Mouse (Mus musculus): Measurements from ENCODE around the gene Sgms1. TPM values are rescaled to one million over a fixed set of nuclear protein-coding genes. Genes with fewer than 3 reads are reported as not detected.

Sgms1 gene
- polyA plus RNA-seq, 1 experiment from 2014 or later, result 36.7 TPM

DNA sequence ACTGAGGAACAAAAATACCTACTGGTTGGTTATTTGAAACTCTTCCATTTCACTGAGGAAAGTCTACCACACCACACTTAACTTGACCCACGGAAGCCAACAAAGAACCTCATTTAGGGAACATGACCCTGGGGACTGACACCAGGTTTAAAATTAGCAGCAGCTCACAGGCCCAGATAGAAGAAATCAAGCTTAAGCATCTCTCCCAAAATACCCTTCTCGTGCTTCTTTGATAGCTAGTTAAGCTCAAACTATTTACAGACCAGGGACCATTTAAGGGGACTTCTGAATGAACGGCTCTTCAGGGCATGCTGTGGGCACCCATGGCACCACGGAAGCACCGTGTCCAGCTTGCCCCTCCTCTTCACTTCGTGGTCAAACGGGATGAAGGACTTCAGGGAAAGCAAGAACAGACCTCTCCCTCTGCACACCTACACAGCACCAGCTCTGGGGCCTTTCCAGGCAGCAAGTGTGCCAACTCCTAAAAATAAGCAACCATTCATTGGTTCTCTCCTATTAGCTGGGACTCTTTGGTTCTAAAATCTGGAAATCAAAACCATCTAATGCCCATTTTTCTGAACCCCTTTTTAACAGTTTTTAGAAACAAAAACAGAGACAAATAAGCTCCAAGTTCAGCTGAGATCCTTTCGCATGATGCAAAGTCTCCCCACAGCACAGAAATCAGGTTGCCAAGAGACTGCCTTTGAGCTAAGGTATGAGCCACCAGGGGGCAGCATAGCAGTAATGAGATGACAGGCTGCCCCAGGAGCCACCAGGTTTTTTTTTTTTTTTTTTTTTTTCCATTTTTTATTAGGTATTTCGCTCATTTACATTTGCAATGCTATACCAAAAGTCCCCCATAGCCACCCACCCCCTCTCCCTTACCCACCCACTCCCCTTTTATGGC, 219.6 kb downstream of the Sgms1 start:
- H3K27ac ChIP-seq, result peak overlapping the region; percentile 78
- no peak overlapping the region for H3K9ac ChIP-seq
- H3K9me3 ChIP-seq (replicated peaks), result no peaks in the 10 kb centered on the region
- peak overlapping the region; percentile 32 for H3K4me2 ChIP-seq
- WGBS, result 39% methylated on average over 8 of the region's 9 CpGs
- H3K36me3 ChIP-seq, result no peaks in the 10 kb centered on the region
- no peak for ATAC-seq (replicated peaks; ENCODE audit: insufficient number of reproducible peaks, insufficient read depth, low FRiP score, low read depth)
- no peaks in the 10 kb centered on the region for H3K27me3 ChIP-seq
- peaks cover 28% of the 10 kb centered on the region for H3K4me1 ChIP-seq (replicated peaks)
- H3K4me3 ChIP-seq, result no peak overlapping the region

DNA sequence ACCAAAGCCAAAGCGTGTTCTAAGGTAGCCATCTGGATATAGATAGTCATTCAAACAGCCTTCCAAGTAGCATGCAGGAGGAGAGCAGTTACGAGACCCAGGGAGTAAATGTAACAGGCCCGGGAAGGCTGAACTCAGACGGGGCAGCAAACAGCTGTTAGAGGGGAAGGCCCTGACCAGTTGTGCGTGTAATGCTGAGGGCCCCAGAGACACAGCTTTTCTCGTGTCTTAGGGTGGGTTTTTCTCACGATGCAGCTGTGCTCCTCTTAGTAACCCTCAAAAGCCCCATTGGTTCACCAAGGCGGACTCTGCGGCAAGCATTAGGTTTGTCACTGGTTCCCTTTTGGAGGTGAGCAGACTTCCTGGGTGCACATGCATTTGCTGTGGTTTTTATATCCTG, 221.5 kb downstream of the Sgms1 start:
- Histone ChIP-seq H3K9me3 (replicated peaks) (no peaks in the 10 kb centered on the region), H3K4me1 (replicated peaks) (peaks cover 18% of the 10 kb centered on the region), H3K4me2 (no peak overlapping the region), H3K9ac (no peak overlapping the region), H3K27me3 (no peaks in the 10 kb centered on the region), H3K27ac (no peak overlapping the region), H3K36me3 (no peaks in the 10 kb centered on the region), H3K4me3 (no peak overlapping the region)
- no peak for ATAC-seq (replicated peaks; ENCODE audit: insufficient number of reproducible peaks, insufficient read depth, low FRiP score, low read depth)
- WGBS, result 88% methylated on average over 9 of the region's 9 CpGs

DNA sequence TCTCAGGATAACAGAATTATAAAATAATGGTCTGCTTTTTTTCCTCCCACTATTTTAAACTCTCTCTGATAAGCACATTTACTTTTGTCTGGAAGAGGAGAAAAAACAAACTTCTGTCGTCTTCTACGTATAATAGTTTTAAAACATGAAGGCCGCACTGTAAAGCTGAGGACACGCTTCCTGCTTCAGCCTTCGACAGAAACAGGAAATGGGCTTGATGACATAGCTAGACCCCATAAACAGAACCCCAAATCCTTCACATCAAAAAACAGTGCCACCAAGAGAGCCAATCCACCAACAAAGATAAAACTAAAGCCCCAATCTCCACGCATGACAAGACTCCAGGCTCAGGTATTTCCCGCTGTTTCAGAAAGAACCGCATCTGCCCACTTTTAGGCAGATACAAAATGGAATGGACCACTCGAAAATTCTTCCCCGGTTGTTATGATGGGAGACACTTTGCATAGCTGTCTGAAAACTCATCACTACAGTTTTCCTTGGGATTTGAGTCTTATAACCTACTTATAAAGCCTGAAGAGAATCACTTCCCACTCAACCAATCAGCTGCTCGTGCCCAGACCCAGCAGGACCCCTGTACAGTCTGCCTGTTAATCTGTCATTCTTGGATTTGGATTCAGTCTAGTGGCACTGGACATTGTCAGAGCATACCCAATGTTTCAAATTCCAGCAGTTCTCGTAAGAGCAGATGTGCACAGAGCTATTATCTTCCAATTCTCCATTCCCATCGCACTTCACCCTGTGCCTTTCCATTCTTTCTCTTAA, 222.5 kb downstream of the Sgms1 start:
- no peaks in the 10 kb centered on the region for H3K36me3 ChIP-seq
- no peak overlapping the region for H3K4me3 ChIP-seq
- H3K4me2 ChIP-seq, result no peak overlapping the region
- H3K27ac ChIP-seq, result no peak overlapping the region
- H3K9ac ChIP-seq, result no peak overlapping the region
- H3K9me3 ChIP-seq (replicated peaks), result no peaks in the 10 kb centered on the region
- H3K4me1 ChIP-seq (replicated peaks), result peaks cover 10% of the 10 kb centered on the region
- H3K27me3 ChIP-seq, result no peaks in the 10 kb centered on the region
- ATAC-seq (replicated peaks; ENCODE audit: insufficient number of reproducible peaks, insufficient read depth, low FRiP score, low read depth), result no peak
- WGBS, result 83% methylated on average over 13 of the region's 13 CpGs

DNA sequence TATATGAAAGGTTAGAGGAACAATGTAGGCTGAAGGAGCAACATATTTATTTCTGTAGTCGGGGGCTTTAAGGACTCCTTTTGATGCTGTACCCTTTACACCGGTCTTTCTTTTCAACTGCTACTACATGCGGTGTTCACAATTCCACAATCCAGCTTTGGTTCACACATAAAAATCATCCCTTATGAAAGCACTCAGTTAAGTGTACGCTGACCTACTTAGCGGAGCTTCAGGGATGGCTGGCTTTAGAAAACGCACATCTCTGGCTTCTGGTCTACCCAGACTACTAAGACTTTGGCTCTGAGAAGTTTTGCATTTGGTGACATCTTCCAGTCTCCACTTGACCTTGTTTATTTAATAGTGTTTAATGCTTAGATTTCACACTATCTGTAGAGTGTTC, 223.8 kb downstream of the Sgms1 start:
- Histone ChIP-seq H3K9me3 (replicated peaks) (no peaks in the 10 kb centered on the region), H3K4me1 (replicated peaks) (peaks cover 10% of the 10 kb centered on the region), H3K9ac (no peak overlapping the region), H3K27me3 (no peaks in the 10 kb centered on the region), H3K36me3 (no peaks in the 10 kb centered on the region), H3K4me3 (no peak overlapping the region), H3K4me2 (no peak overlapping the region), H3K27ac (no peak overlapping the region)
- ATAC-seq (replicated peaks; ENCODE audit: insufficient number of reproducible peaks, insufficient read depth, low FRiP score, low read depth), result no peak
- WGBS, result 85% methylated on average over 6 of the region's 6 CpGs

DNA sequence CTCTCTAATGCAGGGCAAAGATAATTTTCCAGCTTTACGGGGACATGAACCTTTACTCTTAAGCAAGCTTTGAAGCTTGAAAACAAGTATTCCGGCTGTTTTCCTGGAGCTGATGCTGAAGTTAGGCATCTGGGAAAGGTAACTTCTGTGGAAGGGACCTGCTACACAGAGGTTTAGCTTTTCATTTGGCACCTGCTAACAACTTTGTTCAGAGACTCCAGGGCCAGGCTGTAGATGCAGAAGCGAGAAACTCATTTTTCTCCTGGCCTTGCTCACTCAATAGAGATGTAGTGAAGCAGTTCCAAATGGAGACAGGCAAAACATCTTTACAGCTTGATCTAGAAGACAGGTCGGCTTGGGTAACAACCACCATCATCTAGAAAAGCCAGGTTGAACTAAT, 225.4 kb downstream of the Sgms1 start:
- 0 out of 2 replicates have a peak, but pooled peaks cover 4% of the 10 kb centered on the region for H3K4me1 ChIP-seq (replicated peaks)
- H3K27ac ChIP-seq, result no peak overlapping the region
- no peak overlapping the region for H3K4me3 ChIP-seq
- H3K27me3 ChIP-seq, result no peaks in the 10 kb centered on the region
- H3K9ac ChIP-seq, result no peak overlapping the region
- 91% methylated on average over 4 of the region's 4 CpGs for WGBS
- no peak overlapping the region for H3K4me2 ChIP-seq
- peaks cover 11% of the 10 kb centered on the region for H3K36me3 ChIP-seq
- ATAC-seq (replicated peaks; ENCODE audit: insufficient number of reproducible peaks, insufficient read depth, low FRiP score, low read depth), result no peak
- no peaks in the 10 kb centered on the region for H3K9me3 ChIP-seq (replicated peaks)

DNA sequence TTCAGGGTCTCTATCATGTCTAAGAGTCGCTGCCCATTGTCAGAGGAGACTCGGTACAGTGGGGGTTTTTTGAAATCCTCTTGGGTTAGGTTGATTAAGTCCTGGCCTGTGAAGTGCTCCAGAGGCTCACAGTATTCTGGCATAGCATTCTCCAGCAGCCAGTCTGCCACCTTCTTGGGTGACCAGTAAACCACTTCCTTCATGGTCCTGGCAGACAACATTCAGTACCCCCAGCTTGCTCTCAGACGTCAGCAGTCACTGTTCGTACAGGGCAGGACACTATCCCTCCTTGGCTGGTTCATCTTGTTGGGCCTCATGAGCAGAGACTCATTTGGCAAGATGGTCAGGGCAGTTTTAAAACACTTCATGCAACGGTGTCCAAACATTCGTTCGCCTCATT, 229.6 kb downstream of the Sgms1 start:
- Histone ChIP-seq H3K4me3 (no peak overlapping the region), H3K4me1 (replicated peaks) (peaks cover 6% of the 10 kb centered on the region), H3K27me3 (no peaks in the 10 kb centered on the region), H3K4me2 (no peak overlapping the region), H3K27ac (no peak overlapping the region), H3K36me3 (peaks cover 18% of the 10 kb centered on the region), H3K9ac (no peak overlapping the region), H3K9me3 (replicated peaks) (no peaks in the 10 kb centered on the region)
- 93% methylated on average over 7 of the region's 7 CpGs for WGBS
- no peak for ATAC-seq (replicated peaks; ENCODE audit: insufficient number of reproducible peaks, insufficient read depth, low FRiP score, low read depth)

DNA sequence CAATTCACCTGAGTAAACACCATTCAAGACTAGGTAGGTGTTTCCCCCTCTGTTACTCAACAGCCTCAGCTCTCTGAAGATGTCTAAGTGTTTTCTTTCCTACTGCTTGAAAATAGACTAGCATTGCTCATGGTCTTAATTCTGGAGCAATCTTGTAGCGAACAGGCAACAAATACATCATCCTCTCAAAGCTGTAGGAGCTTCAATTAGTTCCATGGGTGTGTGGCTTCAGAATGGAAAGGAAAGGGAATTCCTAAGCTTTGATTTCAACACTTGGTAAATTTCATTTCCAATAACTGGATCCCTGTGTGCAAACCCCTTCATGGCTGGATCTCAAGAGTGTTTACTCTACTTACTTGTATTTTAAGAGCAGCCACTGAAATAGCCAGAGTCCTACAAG, 230.3 kb downstream of the Sgms1 start:
- 93% methylated on average over 1 of the region's 1 CpGs for WGBS
- Histone ChIP-seq H3K9me3 (replicated peaks) (no peaks in the 10 kb centered on the region), H3K4me2 (no peak overlapping the region), H3K27ac (no peak overlapping the region), H3K9ac (no peak overlapping the region), H3K4me1 (replicated peaks) (peaks cover 6% of the 10 kb centered on the region), H3K36me3 (peaks cover 18% of the 10 kb centered on the region), H3K4me3 (no peak overlapping the region), H3K27me3 (no peaks in the 10 kb centered on the region)
- ATAC-seq (replicated peaks; ENCODE audit: insufficient number of reproducible peaks, insufficient read depth, low FRiP score, low read depth), result no peak

DNA sequence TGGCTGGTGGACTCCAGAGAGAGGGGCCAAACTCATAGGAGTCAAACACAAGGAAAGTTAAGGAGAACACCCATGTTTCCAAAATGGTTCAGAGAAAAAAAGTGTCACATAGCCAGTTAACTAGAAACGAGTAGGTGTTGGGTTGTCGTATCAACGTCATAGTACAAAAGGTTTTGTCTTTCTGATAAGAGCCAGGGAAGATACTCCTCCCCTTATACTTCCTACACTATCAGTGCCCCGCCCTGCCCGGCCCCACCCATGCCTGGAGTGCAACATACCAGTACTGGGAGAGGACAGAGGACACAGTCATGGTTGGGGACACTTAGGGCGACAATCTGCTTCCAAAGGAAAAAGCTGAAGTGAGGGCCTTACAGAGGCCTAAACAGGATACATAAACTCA, 232.5 kb downstream of the Sgms1 start:
- Histone ChIP-seq H3K4me1 (replicated peaks) (peaks cover 6% of the 10 kb centered on the region), H3K9me3 (replicated peaks) (no peaks in the 10 kb centered on the region), H3K4me2 (no peak overlapping the region), H3K9ac (no peak overlapping the region), H3K36me3 (peaks cover 18% of the 10 kb centered on the region), H3K27ac (no peak overlapping the region), H3K4me3 (no peak overlapping the region), H3K27me3 (no peaks in the 10 kb centered on the region)
- WGBS, result 61% methylated on average over 6 of the region's 6 CpGs
- 0 out of 2 replicates have a peak, but pooled peaks have one; percentile 31 for ATAC-seq (replicated peaks; ENCODE audit: insufficient number of reproducible peaks, insufficient read depth, low FRiP score, low read depth)

DNA sequence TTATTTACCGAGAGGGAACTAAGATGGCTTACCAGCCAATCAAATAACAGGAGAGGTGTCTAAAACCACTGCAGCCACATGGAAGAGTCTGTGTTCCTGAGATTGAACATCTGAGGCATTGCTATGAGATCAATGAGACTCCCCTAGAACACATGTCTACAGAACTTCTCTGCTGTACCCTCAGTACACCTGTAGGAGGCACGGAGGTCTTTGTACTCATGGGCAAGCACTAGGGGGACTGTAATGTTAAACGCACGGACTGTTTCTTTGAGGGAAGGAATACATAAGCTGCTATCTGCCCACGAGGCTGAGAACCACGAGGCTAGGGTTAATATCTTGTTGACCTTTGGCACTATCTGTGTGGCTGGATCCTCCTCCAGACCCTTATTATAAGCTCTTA, 237.0 kb downstream of the Sgms1 start:
- Histone ChIP-seq H3K27ac (no peak overlapping the region), H3K9me3 (replicated peaks) (no peaks in the 10 kb centered on the region), H3K4me3 (no peak overlapping the region), H3K36me3 (no peaks in the 10 kb centered on the region), H3K9ac (no peak overlapping the region), H3K4me1 (replicated peaks) (peaks cover 6% of the 10 kb centered on the region), H3K4me2 (no peak overlapping the region), H3K27me3 (no peaks in the 10 kb centered on the region)
- 71% methylated on average over 6 of the region's 6 CpGs for WGBS
- no peak for ATAC-seq (replicated peaks; ENCODE audit: insufficient number of reproducible peaks, insufficient read depth, low FRiP score, low read depth)

DNA sequence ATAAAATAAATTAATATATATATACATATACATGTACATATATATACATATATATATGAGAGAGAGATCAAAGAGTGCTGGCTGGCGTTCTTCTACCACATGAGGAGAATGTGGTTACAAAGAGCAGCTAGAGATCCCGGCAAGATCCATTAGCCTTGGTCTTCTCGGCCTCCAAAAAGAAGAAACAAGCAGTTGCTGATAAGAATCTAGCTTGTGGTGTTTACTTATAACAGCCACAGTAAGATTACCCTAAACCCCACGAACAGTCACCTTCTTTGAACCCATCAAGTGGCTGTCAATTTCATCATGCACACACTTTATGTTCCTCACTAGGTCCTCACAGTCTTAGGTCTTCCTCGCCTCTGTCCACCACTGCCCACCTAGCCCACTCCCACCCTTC, 240.8 kb downstream of the Sgms1 start:
- H3K4me2 ChIP-seq, result no peak overlapping the region
- no peaks in the 10 kb centered on the region for H3K36me3 ChIP-seq
- ATAC-seq (replicated peaks; ENCODE audit: insufficient number of reproducible peaks, insufficient read depth, low FRiP score, low read depth), result no peak
- 81% methylated on average over 5 of the region's 5 CpGs for WGBS
- no peaks in the 10 kb centered on the region for H3K4me1 ChIP-seq (replicated peaks)
- H3K9me3 ChIP-seq (replicated peaks), result no peaks in the 10 kb centered on the region
- H3K4me3 ChIP-seq, result no peak overlapping the region
- H3K9ac ChIP-seq, result no peak overlapping the region
- no peak overlapping the region for H3K27ac ChIP-seq
- no peaks in the 10 kb centered on the region for H3K27me3 ChIP-seq

DNA sequence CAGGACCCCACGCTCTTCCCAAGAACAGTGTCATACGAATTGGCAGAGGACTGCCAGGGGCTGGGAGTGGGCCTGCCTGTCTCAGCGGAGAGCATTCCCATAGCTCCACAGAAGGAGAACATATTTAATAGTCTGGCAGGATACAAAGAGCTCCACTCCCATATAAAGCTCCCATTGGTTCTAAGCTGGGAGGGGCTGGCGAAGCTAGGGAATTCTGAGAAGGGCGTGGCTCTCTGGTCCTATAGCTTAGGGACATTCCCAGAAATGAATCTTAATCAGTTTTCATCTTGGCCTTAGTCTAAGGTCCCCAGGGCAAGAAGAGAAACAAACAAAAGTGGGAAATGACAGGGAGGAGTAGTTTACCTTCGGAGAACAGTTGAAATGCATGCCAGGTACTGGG, 247.1 kb downstream of the Sgms1 start:
- no peaks in the 10 kb centered on the region for H3K9me3 ChIP-seq (replicated peaks)
- WGBS, result 81% methylated on average over 6 of the region's 6 CpGs
- no peak overlapping the region for H3K9ac ChIP-seq
- H3K27ac ChIP-seq, result no peak overlapping the region
- no peaks in the 10 kb centered on the region for H3K27me3 ChIP-seq
- ATAC-seq (replicated peaks; ENCODE audit: insufficient number of reproducible peaks, insufficient read depth, low FRiP score, low read depth), result no peak
- no peak overlapping the region for H3K4me3 ChIP-seq
- peaks cover 24% of the 10 kb centered on the region for H3K4me1 ChIP-seq (replicated peaks)
- no peaks in the 10 kb centered on the region for H3K36me3 ChIP-seq
- no peak overlapping the region for H3K4me2 ChIP-seq
